Mouse (Mus musculus): Measurements from ENCODE around the gene Ccdc194.

GRCm38 (mm10) chr8:71543755-71544154 lies 18.2 kb upstream of the Ccdc194 start:
- TF ChIP-seq POLR2A (IDR thresholded peaks at IDR 0.05; ENCODE audit: borderline replicate concordance, control insufficient read depth, low read depth, low read length) = no peak
- TF ChIP-seq CTCF (IDR thresholded peaks at IDR 0.05; ENCODE audit: control insufficient read depth, insufficient read depth, low read length) = no peak

Measured in bone marrow, adult 2 months (tissue).